Mouse (Mus musculus) adrenal gland, adult (tissue): ENCODE results near the gene Stpg3.

Source experiments
- DNase-seq, 2 experiments: peaks; one replicate each; pipeline ENCODE4 v3.0.0; 2022 to 2023; ENCODE audit warnings: low spot score in 1 of 2; ENCODE audit not compliant: inconsistent age in 2 of 2

Stpg3 gene

DNA sequence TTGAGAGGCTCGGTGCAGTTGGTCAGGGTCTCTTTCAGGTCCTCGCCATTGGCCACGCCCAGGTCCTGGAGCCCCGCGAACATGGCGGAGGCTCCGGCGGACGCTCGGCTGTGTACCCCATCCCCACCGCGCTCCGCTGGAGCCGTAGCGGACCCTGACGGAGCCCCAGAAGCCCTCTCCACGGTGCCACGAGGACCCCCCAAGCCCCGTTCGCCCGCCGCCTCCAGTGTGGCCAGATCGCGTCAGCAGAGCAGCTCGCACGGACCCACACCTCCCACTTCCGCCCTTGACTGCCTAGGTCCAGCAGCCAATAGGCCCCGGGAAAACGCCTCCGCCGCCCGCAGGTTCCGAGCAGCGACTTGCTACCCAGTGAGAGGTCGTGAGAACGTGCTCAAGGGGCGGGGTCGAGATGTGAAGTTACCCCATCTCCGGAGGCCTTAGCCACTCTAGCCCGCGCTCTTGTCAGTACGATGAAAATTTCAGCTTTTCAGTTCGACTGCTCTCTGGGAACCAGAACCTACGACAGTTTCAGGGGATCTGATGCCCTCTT lies 3.2 kb downstream of the Stpg3 start, which contains the start of gene Nelfb:
Gene Nelfb, minus strand, starts transcription at position 369 of the 550 bp plus-strand sequence.
- peak; percentile 91 to 98 for DNase-seq

GRCm38 (mm10) chr2:25210686-25211085 lies 3.8 kb downstream of the Stpg3 start:
- no peak for DNase-seq

- no peak for DNase-seq
These were observed 6.8 kb downstream of the Stpg3 start for GRCm38 (mm10) chr2:25207593-25207992.

DNA sequence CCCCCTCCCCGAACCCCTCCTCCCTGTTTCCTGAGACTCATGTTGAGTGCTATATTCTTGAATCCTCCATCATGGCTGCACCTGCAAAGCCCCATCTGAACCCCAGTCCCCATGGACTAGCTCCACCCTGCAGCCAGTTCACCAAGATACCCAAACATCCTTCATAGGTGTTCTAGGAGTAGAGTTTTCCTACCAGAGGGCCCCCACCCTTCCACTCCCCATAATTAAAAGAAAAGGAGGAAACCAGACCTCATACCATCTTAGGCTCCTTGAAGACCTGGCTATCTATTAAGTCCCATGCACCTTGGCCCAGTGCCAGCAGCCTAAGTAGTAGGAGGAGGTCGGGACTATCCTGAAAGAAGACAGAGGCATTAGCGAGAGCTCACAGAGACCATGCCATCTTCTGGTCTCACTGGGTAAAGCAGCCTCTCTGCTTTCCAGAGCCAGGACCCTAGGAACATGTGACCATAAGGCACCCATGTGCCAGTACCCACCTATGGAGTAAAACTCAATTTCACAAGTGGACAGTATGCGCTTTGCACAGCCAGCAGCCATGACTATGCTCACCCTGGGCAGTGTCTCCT lies 10.7 kb downstream of the Stpg3 start:
- no peak for DNase-seq

DNA sequence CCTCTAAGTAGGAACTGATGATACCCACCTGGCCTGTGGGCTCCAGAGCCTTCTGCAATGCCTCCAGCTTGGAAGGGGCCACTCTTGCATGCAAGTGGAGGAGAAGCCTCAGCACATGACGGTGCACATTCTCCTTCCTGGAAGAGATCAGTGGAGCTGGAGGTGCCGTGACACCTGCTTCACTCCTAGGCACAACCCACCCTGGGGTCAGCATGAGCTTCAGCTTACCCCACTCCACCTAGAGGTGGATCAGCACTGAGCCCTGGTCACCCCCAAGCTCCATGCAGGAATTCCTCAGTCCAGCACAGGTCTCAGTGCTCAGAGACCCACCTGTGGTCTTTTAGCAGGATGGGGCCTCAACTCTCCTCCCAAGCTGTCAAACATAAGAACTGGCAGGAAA lies 13.8 kb downstream of the Stpg3 start:
- no peak for DNase-seq

GRCm38 (mm10) chr2:25197946-25198345 lies 16.5 kb downstream of the Stpg3 start:
- no peak for DNase-seq

GRCm38 (mm10) chr2:25197191-25197590 lies 17.2 kb downstream of the Stpg3 start:
- no peak for DNase-seq

- DNase-seq, result peak; percentile 91 to 96
These were observed 18.1 kb downstream of the Stpg3 start, which contains the start of gene Tor4a for GRCm38 (mm10) chr2:25196172-25196954. Gene Tor4a (minus strand): TSS chr2:25196886.

- peak; percentile 78 to 93 for DNase-seq
These were observed 19.0 kb downstream of the Stpg3 start for GRCm38 (mm10) chr2:25195211-25196156.

DNA sequence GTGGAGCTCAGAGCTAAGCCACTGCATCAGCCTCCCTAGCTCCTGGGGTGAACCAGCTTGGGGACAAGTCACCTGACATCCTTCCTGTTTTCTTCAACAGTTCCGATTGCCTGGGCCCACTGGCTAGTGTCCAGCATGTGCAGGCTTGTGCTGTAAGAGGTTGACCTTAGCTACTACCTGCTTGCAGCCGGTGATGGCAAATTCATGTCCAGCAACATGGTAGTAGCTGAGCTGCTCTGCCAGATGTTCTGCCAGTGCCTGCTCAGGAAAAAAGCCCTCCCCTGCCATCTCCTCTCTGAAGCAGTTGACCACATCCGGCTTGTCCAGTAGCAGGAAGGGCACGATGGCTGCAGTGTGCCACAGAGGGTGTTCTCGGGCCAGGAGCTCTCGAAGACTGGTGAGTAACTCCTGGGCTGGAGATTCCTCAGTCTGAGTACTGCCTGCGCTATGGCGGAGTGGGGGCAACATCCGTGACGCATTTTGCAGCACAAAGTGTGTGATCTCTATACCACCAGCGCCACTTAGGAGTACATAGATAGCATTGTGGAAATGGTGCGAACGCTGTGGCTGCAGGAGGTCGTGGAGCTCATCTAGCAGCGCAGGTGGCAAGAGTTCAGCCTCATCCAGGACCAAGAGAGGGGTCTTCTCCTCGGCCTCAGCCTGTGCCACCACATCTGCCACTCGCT lies 19.8 kb downstream of the Stpg3 start:
- peak in 1 of 2 experiments; percentile 68 for DNase-seq

DNA sequence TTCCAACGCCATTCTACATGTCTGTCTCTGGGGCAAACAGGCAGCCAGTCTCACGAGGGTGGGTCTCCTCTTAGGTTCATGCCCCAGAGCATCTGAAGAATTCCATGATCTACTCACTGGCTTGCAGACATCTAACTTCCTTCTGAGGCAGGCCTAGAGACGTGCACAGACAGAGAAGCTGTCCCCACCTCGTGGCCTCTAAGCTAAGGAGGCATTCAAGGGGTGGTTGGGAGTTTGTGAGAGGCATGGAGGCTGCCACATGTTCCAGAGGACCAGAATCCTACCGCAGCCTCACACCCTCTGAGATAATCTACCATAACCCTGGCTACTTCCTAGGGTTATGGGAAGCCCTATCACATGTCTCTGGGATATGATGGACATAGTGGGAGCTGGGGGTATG lies 20.4 kb downstream of the Stpg3 start:
- no peak for DNase-seq

DNA sequence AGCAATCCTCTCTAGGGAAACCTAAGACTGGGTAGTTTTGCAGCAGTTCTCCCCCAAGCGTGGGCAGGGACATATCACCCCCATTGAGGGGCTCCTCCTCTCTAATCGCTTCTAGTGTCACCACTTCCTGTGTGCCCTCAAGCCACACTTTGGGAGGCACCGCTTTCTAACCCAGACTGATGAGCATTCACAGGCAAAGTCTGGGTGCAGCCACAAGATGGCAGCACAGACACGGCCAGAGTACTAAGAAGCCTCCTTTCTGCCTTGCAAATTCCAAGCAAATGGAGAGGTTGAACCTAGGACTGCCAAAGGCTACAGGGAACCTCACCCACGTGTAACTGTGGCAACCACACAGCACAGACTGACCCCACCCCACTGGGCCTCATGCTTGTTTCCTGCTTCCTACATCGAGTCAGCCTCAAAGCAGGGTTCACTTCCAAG lies 21.1 kb downstream of the Stpg3 start:
- DNase-seq, result peak; percentile 84 to 93

- no peak for DNase-seq
These were observed 26.6 kb downstream of the Stpg3 start for GRCm38 (mm10) chr2:25187841-25188240.

GRCm38 (mm10) chr2:25186575-25186930 lies 27.9 kb downstream of the Stpg3 start:
- DNase-seq, result no peak

DNA sequence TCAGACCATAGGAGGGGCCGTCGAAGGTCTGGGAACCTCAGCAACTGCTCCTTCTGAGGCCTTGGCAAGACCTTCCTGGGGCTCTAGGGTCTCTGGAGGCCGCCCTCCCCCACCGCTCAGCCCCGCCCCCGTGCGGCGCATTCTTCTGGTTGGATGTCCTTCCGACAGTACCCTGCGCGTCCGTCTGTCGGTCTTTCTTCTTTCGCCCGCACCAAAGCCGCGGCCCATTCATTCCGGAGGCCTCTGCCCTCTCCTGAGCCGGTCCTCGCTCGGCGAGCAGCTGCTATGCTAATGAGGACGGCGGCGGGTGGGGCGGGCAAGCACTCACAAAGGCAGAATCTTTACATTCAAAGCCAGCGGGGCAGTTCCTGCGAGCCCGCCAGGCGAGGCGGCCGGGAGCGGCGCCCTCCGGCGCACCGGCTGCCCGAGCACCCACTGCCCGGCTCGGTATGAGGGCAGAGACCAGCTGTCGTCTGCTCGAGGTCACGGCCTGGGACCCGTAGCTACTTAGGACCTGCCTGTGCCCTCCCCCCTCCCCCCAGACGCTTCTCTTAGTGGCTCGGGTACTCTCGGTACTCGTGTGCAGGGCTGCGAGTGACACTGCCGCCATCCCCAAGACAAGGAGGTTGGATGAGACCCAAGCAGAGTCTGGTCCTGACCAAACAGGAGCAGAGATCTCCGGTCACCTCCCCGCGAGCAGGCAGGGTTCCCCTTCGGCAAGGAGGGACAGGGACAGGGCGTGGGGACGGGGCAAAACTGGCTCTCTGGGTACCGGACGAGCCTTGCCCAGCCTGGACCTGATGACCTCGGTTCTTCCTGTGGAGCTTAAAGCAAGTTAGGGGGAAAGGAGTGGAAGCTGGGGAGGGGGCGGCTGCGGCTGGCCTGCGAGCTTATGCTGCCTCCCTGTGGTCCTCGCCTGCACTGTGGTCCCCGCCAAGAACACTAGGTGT lies 28.5 kb downstream of the Stpg3 start:
- peak; percentile 50 to 76 for DNase-seq

- no peak for DNase-seq
These were observed 29.9 kb downstream of the Stpg3 start for GRCm38 (mm10) chr2:25184496-25184895.

DNA sequence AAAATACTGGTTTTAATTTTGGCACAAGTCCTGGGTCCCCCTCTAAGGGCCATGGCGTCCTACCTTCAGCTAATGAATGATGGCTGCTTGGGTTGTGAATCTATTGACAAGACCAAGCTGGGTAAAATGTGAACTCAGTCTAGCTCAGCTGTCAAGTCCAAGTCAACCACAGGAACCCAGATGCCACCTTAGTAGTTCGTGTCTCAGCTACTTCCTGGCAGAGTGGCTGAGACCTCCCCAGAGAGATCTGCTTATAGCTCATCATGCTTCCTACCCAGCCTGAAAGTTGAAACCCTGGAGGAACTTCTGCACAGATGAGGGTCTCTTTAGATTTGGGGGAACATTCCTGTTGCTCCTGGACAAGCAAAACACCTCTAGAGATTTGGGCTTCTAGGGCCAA lies 31.1 kb downstream of the Stpg3 start:
- no peak for DNase-seq

- DNase-seq, result no peak
These were observed 31.8 kb downstream of the Stpg3 start for GRCm38 (mm10) chr2:25182664-25183063.

DNA sequence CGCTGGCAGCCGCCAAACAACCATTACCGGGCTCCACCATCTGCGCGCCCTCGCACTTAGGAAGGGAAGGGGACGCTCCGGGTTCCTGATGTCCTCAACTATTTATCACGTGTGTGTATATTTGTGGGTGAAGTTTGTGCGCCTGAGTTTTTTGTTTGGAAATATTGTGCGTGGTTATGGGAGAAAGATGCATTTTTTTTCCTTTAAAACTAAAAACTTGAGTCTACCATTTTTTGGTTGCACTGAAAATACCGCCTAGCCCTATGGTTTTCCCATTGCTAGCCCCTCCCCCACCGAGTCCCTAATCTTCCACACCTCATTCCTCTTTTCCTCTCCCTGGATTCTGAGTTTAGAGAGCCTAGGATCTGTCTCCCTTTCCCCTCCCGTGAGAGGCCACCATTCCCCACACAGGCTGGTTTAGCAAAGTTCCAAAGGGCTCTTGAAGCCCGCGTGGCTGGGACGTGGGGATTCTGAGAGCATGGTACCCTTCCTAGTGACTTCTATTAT lies 32.5 kb downstream of the Stpg3 start:
- DNase-seq, result peak in 1 of 2 experiments; percentile 54
